Mouse (Mus musculus) lung, adult 2 months (tissue): ENCODE results near the gene Cep57l1. TPM values are rescaled to one million over a fixed set of nuclear protein-coding genes. Genes with fewer than 3 reads are reported as not detected.

Source experiments
- DNase-seq: peaks from one replicate; pipeline ENCODE4 v3.0.0; 2022
- H3K4me1 ChIP-seq: fragments of 200-500 bp; 2 replicates; pipeline ENCODE4 v1.6.1; 2011; ENCODE audit warnings: low read length; ENCODE audit not compliant: control insufficient read depth, insufficient read depth
- H3K4me3 ChIP-seq: fragments of 200-500 bp; replicated peaks from 2 replicates; pipeline ENCODE3; 2011; ENCODE audit warnings: low read depth, mild to moderate bottlenecking, control low read depth, low read length; ENCODE audit errors: extremely low read depth
- CTCF ChIP-seq: fragments of 200-500 bp; IDR thresholded peaks from 2 replicates; pipeline ENCODE4 v1.5.1; 2011; ENCODE audit warnings: mild to moderate bottlenecking, low read length, control low read depth; ENCODE audit not compliant: insufficient read depth
- POLR2A ChIP-seq: fragments of 200-500 bp; IDR thresholded peaks from 2 replicates; pipeline ENCODE4 v1.6.1; 2011; ENCODE audit warnings: low read depth, mild to moderate bottlenecking, control low read depth, low read length, borderline replicate concordance; ENCODE audit errors: extremely low read depth
- WGBS: fragments of 180-500 bp; shearing (Covaris S2); methylation state at CpG from one replicate; pipeline ENCODE4 v1.1.7; 2018; 5-methylcytosine and 5-hydroxymethylcytosine counted together
- polyA plus RNA-seq: library from polyadenylated mRNA; depleted of rRNA; stranded (reverse); fragments of >200 nt; gene quantifications from 2 replicates; pipeline ENCODE4 v1.2.3, GENCODE M21; 2012

The Cep57l1 gene
- polyA plus RNA-seq, 1 experiment, result 1.4 TPM

- no peak overlapping the region for H3K4me3 ChIP-seq
- TF ChIP-seq CTCF, result no peak
- no peak for TF ChIP-seq POLR2A
- 91% methylated on average over 5 of the region's 5 CpGs for WGBS
- no peaks in the 10 kb centered on the region for H3K4me1 ChIP-seq
- DNase-seq, result no peak
Observed at GRCm38 (mm10) chr10:41746554-41746953, 63.1 kb downstream of the Cep57l1 start.

- Histone ChIP-seq H3K4me1 (no peaks in the 10 kb centered on the region), H3K4me3 (no peak overlapping the region)
- 80% methylated on average over 4 of the region's 4 CpGs for WGBS
- TF ChIP-seq CTCF, result no peak
- TF ChIP-seq POLR2A, result no peak
- no peak for DNase-seq
Observed at GRCm38 (mm10) chr10:41744006-41744405, 65.7 kb downstream of the Cep57l1 start.

GRCm38 (mm10) chr10:41740221-41740620, 69.5 kb downstream of the Cep57l1 start:
- TF ChIP-seq POLR2A, result no peak
- no peak for TF ChIP-seq CTCF
- WGBS, result 62% methylated on average over 2 of the region's 2 CpGs

GRCm38 (mm10) chr10:41737245-41737644, 72.4 kb downstream of the Cep57l1 start:
- 93% methylated on average over 16 of the region's 16 CpGs for WGBS
- Histone ChIP-seq H3K4me3 (no peak overlapping the region), H3K4me1 (no peaks in the 10 kb centered on the region)
- no peak for TF ChIP-seq CTCF
- TF ChIP-seq POLR2A, result no peak
- DNase-seq, result no peak

More at GRCm38 (mm10) chr10:41740221-41740620, 69.5 kb downstream of the Cep57l1 start:
- no peaks in the 10 kb centered on the region for H3K4me1 ChIP-seq
- H3K4me3 ChIP-seq, result no peak overlapping the region
- no peak for DNase-seq

GRCm38 (mm10) chr10:41735398-41735797, 74.3 kb downstream of the Cep57l1 start:
- WGBS, result 86% methylated on average over 6 of the region's 6 CpGs
- DNase-seq, result no peak
- TF ChIP-seq CTCF, result no peak
- TF ChIP-seq POLR2A, result no peak

GRCm38 (mm10) chr10:41733214-41733613, 76.5 kb downstream of the Cep57l1 start:
- 89% methylated on average over 3 of the region's 3 CpGs for WGBS
- TF ChIP-seq CTCF, result no peak
- TF ChIP-seq POLR2A, result no peak
- Histone ChIP-seq H3K4me1 (no peaks in the 10 kb centered on the region), H3K4me3 (no peak overlapping the region)
- DNase-seq, result no peak

More at GRCm38 (mm10) chr10:41735398-41735797, 74.3 kb downstream of the Cep57l1 start:
- no peaks in the 10 kb centered on the region for H3K4me1 ChIP-seq
- no peak overlapping the region for H3K4me3 ChIP-seq

- DNase-seq, result no peak
- TF ChIP-seq CTCF (no peak), POLR2A (no peak)
- Histone ChIP-seq H3K4me1 (no peaks in the 10 kb centered on the region), H3K4me3 (no peak overlapping the region)
- 71% methylated on average over 4 of the region's 4 CpGs for WGBS
Observed at GRCm38 (mm10) chr10:41731932-41732331, 77.7 kb downstream of the Cep57l1 start.

- H3K4me1 ChIP-seq, result no peaks in the 10 kb centered on the region
- TF ChIP-seq POLR2A, result no peak
- TF ChIP-seq CTCF, result no peak
- 88% methylated on average over 10 of the region's 10 CpGs for WGBS
- no peak overlapping the region for H3K4me3 ChIP-seq
- no peak for DNase-seq
Observed at GRCm38 (mm10) chr10:41730746-41731145, 78.9 kb downstream of the Cep57l1 start.

GRCm38 (mm10) chr10:41726215-41726614, 83.5 kb downstream of the Cep57l1 start:
- Histone ChIP-seq H3K4me1 (no peaks in the 10 kb centered on the region), H3K4me3 (no peak overlapping the region)
- DNase-seq, result no peak
- TF ChIP-seq POLR2A, result no peak
- TF ChIP-seq CTCF, result no peak
- 87% methylated on average over 9 of the region's 9 CpGs for WGBS

- DNase-seq, result no peak
Observed at GRCm38 (mm10) chr10:41719587-41719986, 90.1 kb downstream of the Cep57l1 start.

More at GRCm38 (mm10) chr10:41719587-41719986, 90.1 kb downstream of the Cep57l1 start:
- WGBS, result 85% methylated on average over 9 of the region's 9 CpGs
- no peak for TF ChIP-seq POLR2A
- TF ChIP-seq CTCF, result no peak
- no peak overlapping the region for H3K4me3 ChIP-seq
- peaks cover 6% of the 10 kb centered on the region; the same call in 1 of the 2 replicates for H3K4me1 ChIP-seq
